Mouse (Mus musculus) hematopoietic stem cell, adult 5-6 weeks (primary cell): ENCODE results near the gene Hpf1. TPM values are rescaled to one million over a fixed set of nuclear protein-coding genes. Genes with fewer than 3 reads are reported as not detected.

ENCODE experiments used
- ATAC-seq, 2 experiments: fragments of 125-278 bp in 1 of 2; replicated peaks in 1 of 2; 2 replicates each; pipeline ENCODE4 v1.8.0; 2016 to 2017; ENCODE audit warnings: inconsistent platforms in 2 of 2, mild to moderate bottlenecking in 2 of 2, moderate number of reproducible peaks in 2 of 2, low read depth in 1 of 2, moderate TSS enrichment in 1 of 2; ENCODE audit not compliant: low FRiP score in 2 of 2, poor library complexity in 2 of 2, severe bottlenecking in 2 of 2, insufficient read depth in 1 of 2, low TSS enrichment in 1 of 2
- total RNA-seq: library from RNA; stranded (forward); fragments of 172-1452, 232-1000 nt; gene quantifications from 2 replicates; pipeline ENCODE4 v1.2.3, GENCODE M21; 2017

The Hpf1 gene
- total RNA-seq, 1 experiment from 2014 or later = 118 TPM

- ATAC-seq = peak; percentile 93 to 97
These were observed 64.2 kb downstream of the Hpf1 start for GRCm38 (mm10) chr8:60954281-60955014.

GRCm38 (mm10) chr8:60956847-60957246 is 66.6 kb downstream of the Hpf1 start:
- no peak; a peak in 1 of 4 replicates for ATAC-seq

Other genes starting within 250 kb of the Hpf1 start
- 47.7 and 52.5 TPM in 2 replicates for gene Clcn3, start 92.9 kb downstream of the Hpf1 start, total RNA-seq
- gene Nek1, start 102.8 kb downstream of the Hpf1 start, total RNA-seq = 22.5 and 28.2 TPM in 2 replicates